Mouse (Mus musculus) forebrain, embryonic 13.5 days (tissue): Measurements from ENCODE around the gene Gm26661. TPM values are rescaled to one million over a fixed set of nuclear protein-coding genes. Genes with fewer than 3 reads are reported as not detected.

Experiments
- ATAC-seq: fragments of 200-750 bp; cut with Nextera tagmentation; 2 replicates; pipeline ENCODE4 v1.8.0; 2017
- H3K27ac ChIP-seq: fragments of 300-500 bp; sonication (generic); 2 replicates; pipeline ENCODE4 v1.5.1; 2015; ENCODE audit warnings: inconsistent platforms, mild to moderate bottlenecking, moderate library complexity
- H3K27me3 ChIP-seq: fragments of 300-500 bp; sonication (generic); 2 replicates; pipeline ENCODE4 v1.6.1; 2015; ENCODE audit warnings: mild to moderate bottlenecking, inconsistent platforms
- H3K36me3 ChIP-seq: fragments of 300-500 bp; sonication (generic); 2 replicates; pipeline ENCODE4 v1.6.1; 2015; ENCODE audit warnings: mild to moderate bottlenecking, inconsistent platforms; ENCODE audit not compliant: poor library complexity, severe bottlenecking
- H3K4me1 ChIP-seq: fragments of 300-500 bp; sonication (generic); 2 replicates; pipeline ENCODE4 v1.6.1; 2015; ENCODE audit warnings: inconsistent platforms
- H3K4me2 ChIP-seq: fragments of 300-500 bp; sonication (generic); 2 replicates; pipeline ENCODE4 v1.6.1; 2015; ENCODE audit warnings: inconsistent platforms, mild to moderate bottlenecking, moderate library complexity
- H3K4me3 ChIP-seq: fragments of 300-500 bp; sonication (generic); 2 replicates; pipeline ENCODE4 v1.5.1; 2015; ENCODE audit warnings: mild to moderate bottlenecking, inconsistent platforms
- H3K9ac ChIP-seq: fragments of 300-500 bp; sonication (generic); 2 replicates; pipeline ENCODE4 v1.6.1; 2015; ENCODE audit warnings: mild to moderate bottlenecking, inconsistent platforms
- H3K9me3 ChIP-seq: fragments of 300-500 bp; sonication (generic); replicated peaks from 2 replicates; pipeline ENCODE4 v1.6.1; 2016; ENCODE audit warnings: inconsistent platforms
- WGBS: fragments of 180-500 bp; shearing (Covaris S2); methylation state at CpG from one replicate; pipeline ENCODE4 v1.1.7; 2015; 5-methylcytosine and 5-hydroxymethylcytosine counted together
- polyA plus RNA-seq: library from polyadenylated mRNA; unstranded; fragments of >200 nt; fragmentation: Nextera tagmentation; extraction: Ambion mirVana; gene quantifications from 2 replicates; pipeline ENCODE4 v1.2.1, GENCODE M21; 2015

Gene Gm26661
- polyA plus RNA-seq, 1 experiment from 2014 or later, result not detected

DNA sequence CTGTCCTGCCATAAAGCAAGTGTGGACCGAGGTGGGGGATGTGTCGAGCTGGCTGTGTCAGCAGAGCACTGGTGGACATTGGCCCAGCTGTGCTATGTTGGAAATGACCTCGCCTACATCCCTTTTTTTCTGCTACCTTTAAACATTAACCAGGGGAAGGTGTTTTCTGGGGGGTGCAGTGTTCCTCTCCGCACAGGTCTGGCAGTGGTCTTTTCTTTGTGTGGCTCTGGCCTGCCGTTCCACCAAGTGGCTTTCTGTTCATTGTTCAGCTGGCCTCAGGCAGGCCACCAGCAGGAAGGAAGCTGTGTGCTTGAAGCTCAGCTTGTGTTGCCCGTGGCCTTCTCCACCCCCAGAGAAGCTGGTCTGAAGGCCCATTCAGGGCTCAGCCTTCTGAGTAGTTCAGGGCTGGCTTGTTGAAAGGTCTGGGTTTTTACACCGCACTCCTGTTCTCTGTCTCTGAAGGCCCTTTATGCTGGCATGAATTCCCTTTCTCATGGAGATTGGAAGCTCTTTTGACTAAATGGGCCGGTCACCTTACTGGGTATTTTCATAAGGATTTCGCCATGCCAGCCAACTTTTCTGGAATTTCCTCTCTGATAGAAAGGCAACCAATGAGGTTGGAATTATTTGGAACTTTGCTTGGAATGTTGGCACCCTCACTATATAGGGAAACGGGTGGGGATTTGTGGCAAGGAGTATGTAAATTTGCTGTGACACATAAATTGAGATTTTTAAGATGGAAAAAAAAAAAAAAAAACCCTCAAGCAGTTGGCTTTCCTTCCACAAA is 35.0 kb downstream of the Gm26661 start:
- no peaks in the 10 kb centered on the region for H3K27me3 ChIP-seq
- ATAC-seq, result peak; percentile 75
- peak overlapping the region; percentile 40 for H3K9ac ChIP-seq
- H3K4me1 ChIP-seq, result peaks cover 45% of the 10 kb centered on the region
- H3K9me3 ChIP-seq, result 0 out of 2 replicates have a peak, but pooled peaks cover 3% of the 10 kb centered on the region
- H3K36me3 ChIP-seq, result no peaks in the 10 kb centered on the region
- 19% methylated on average over 10 of the region's 10 CpGs for WGBS
- peak overlapping the region; percentile 89 for H3K27ac ChIP-seq
- H3K4me3 ChIP-seq, result no peak overlapping the region
- peak overlapping the region; percentile 16; the same call in 1 of the 2 replicates for H3K4me2 ChIP-seq

DNA sequence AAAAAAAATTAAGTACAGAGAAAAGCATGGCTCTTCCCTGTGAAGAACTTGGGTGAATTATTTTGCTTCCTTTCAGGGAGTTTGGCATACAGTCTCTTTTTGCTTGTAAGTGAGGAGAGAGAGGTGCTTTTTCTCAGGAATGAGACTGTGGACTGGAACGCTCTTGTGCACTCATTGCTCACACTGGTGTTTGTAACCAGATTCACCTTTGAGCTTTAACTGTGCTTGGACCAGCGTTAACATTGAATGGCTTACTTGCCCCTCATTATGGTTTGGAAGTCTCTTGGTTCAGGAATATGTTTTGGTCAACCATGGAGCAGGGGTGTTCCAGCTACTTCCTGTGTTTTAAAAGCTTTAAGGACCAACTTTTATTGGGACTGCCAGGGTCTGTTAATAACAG is 37.8 kb downstream of the Gm26661 start:
- ATAC-seq, result no peak

DNA sequence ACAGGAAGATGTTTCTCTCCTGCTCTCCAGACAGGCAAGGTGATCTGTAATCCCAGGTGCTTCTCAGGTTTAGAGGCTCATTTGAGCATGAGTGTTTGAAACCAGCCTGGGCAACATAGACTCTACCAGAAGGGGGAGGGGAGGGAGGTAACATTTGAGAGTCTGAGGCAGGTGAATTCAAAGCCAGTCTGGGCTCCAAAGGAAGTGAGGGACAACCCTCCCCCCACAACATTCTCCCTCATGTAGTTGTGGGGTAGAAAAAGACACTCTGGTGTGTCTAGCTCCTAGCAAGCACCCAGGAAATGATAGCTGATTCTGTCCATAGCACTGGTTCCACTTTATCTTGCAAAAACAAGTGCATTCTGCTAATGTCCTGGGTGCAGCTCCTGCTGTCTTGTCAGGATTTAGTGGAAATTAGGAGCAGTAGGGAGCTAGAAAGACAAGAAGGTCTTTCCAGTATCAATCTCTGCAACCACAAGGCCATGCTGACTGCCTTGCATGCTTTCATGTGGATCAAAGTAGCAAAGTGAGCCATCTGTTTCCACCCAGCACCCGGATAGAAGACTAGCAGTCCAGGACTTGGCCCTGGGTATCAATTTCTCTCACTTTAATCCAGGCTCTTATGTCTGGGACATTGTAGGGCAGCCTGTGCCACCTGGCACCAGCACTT is 40.5 kb downstream of the Gm26661 start:
- no peaks in the 10 kb centered on the region for H3K36me3 ChIP-seq
- 0 out of 2 replicates have a peak, but pooled peaks have one; percentile 32 for ATAC-seq
- WGBS, result 81% methylated on average over 1 of the region's 1 CpGs

More for the DNA sequence above, 37.8 kb downstream of the Gm26661 start:
- Histone ChIP-seq H3K36me3 (no peaks in the 10 kb centered on the region), H3K27ac (no peak overlapping the region), H3K27me3 (no peaks in the 10 kb centered on the region), H3K9ac (no peak overlapping the region), H3K9me3 (0 out of 2 replicates have a peak, but pooled peaks cover 3% of the 10 kb centered on the region), H3K4me3 (no peak overlapping the region), H3K4me1 (peaks cover 38% of the 10 kb centered on the region), H3K4me2 (no peak overlapping the region)
- WGBS, result 92% methylated on average over 2 of the region's 2 CpGs

GRCm38 (mm10) chr14:7832440-7832783 is 41.0 kb downstream of the Gm26661 start:
- H3K4me2 ChIP-seq, result no peak overlapping the region
- H3K36me3 ChIP-seq, result no peaks in the 10 kb centered on the region
- peaks cover 10% of the 10 kb centered on the region; the same call in 1 of the 2 replicates for H3K4me1 ChIP-seq
- no peak for ATAC-seq
- H3K4me3 ChIP-seq, result no peak overlapping the region
- H3K27ac ChIP-seq, result no peak overlapping the region
- 0 out of 2 replicates have a peak, but pooled peaks cover 3% of the 10 kb centered on the region for H3K9me3 ChIP-seq
- no peak overlapping the region for H3K9ac ChIP-seq
- 96% methylated on average over 5 of the region's 5 CpGs for WGBS
- no peaks in the 10 kb centered on the region for H3K27me3 ChIP-seq

More for the DNA sequence above, 40.5 kb downstream of the Gm26661 start:
- Histone ChIP-seq H3K4me3 (no peak overlapping the region), H3K27me3 (no peaks in the 10 kb centered on the region), H3K27ac (no peak overlapping the region), H3K9ac (no peak overlapping the region), H3K4me2 (no peak overlapping the region), H3K9me3 (0 out of 2 replicates have a peak, but pooled peaks cover 3% of the 10 kb centered on the region), H3K4me1 (peaks cover 15% of the 10 kb centered on the region)

DNA sequence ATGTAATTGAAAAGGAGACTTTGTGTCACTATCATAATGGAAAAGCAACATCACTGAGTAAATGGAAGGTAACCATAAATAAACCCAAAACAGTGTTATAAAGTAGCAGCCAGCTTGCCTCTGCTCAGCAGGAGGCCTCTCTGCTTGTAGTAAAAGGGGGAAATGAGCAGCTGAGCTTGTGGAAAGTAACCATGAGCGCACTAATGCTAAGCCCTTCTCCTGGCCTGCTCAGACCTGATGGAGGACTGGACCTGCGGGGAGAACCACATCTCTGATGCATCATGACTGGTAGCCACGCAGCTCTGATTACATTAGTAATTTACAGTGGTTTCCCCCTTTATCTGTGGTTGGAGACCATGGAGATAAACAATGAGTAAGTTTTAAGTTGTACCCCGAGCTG is 42.1 kb downstream of the Gm26661 start:
- no peak for ATAC-seq
- no peak overlapping the region for H3K4me3 ChIP-seq
- 0 out of 2 replicates have a peak, but pooled peaks cover under 1% of the 10 kb centered on the region for H3K9me3 ChIP-seq
- no peak overlapping the region for H3K4me2 ChIP-seq
- no peak overlapping the region for H3K27ac ChIP-seq
- WGBS, result 83% methylated on average over 4 of the region's 4 CpGs
- H3K4me1 ChIP-seq, result peaks cover 10% of the 10 kb centered on the region; the same call in 1 of the 2 replicates
- H3K36me3 ChIP-seq, result no peaks in the 10 kb centered on the region
- H3K9ac ChIP-seq, result no peak overlapping the region
- no peaks in the 10 kb centered on the region for H3K27me3 ChIP-seq

GRCm38 (mm10) chr14:7838564-7839089 is 47.2 kb downstream of the Gm26661 start:
- no peak overlapping the region for H3K4me2 ChIP-seq
- H3K4me3 ChIP-seq, result no peak overlapping the region
- ATAC-seq, result no peak
- no peaks in the 10 kb centered on the region for H3K36me3 ChIP-seq
- no peaks in the 10 kb centered on the region for H3K9me3 ChIP-seq
- no peak overlapping the region for H3K9ac ChIP-seq
- H3K27me3 ChIP-seq, result no peaks in the 10 kb centered on the region
- no peak overlapping the region for H3K27ac ChIP-seq
- H3K4me1 ChIP-seq, result peaks cover 18% of the 10 kb centered on the region; the same call in 1 of the 2 replicates
- WGBS, result 86% methylated on average over 5 of the region's 5 CpGs

DNA sequence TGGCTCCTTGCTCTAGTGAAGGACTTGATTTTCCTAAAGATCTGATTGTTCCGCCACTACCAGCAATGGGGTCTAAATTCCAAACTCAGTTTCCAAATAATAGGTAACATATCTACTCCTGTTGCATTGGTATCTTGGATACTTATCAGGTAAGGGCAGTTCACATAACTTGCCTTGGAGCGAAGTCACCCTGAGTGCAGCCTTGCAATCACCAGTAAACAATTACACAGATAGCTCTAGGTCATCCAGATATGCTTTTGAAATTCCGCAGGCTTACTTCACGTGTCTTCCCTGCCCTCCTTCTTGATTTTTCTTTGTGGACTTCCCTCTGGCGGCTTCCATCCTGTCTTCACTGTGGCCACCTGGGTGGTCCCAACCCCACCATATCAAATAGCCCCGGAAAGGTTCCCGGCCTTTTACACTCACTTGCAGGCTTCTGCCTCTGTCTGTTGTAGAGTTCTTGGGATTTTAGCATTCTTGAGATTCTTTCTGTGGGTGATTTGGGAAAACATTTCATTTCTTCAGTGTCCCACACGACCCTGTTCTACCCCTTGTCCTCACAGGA is 48.6 kb downstream of the Gm26661 start:
- Histone ChIP-seq H3K4me1 (peaks cover 27% of the 10 kb centered on the region; the same call in 1 of the 2 replicates), H3K27ac (no peak overlapping the region), H3K4me3 (no peak overlapping the region), H3K4me2 (no peak overlapping the region), H3K27me3 (no peaks in the 10 kb centered on the region), H3K36me3 (no peaks in the 10 kb centered on the region), H3K9ac (no peak overlapping the region), H3K9me3 (no peaks in the 10 kb centered on the region)
- 51% methylated on average over 8 of the region's 8 CpGs for WGBS
- no peak for ATAC-seq

Other genes starting within 250 kb of the Gm26661 start
- gene Gm3558, start 223.0 kb upstream of the Gm26661 start, polyA plus RNA-seq, result 1.7 and 2.6 TPM in 2 replicates
- not detected in 2 replicates for gene Gm10338, start 196.0 kb upstream of the Gm26661 start, polyA plus RNA-seq
- not detected in 2 replicates for gene Gm10128, start 147.6 kb upstream of the Gm26661 start, polyA plus RNA-seq
- 8.7 TPM in 2 replicates for gene Flnb, start 26.4 kb downstream of the Gm26661 start, polyA plus RNA-seq
- gene Gm45521, start 165.7 kb downstream of the Gm26661 start, polyA plus RNA-seq, result not detected in 2 replicates
- gene Dnase1l3, start 203.0 kb downstream of the Gm26661 start, polyA plus RNA-seq, result 0.04 TPM in 1 of 2 replicates, not detected in the other
- gene Abhd6, start 211.3 kb downstream of the Gm26661 start, polyA plus RNA-seq, result 25.9 and 29.8 TPM in 2 replicates